Mouse (Mus musculus): Measurements from ENCODE around the gene Asic2. TPM values are rescaled to one million over a fixed set of nuclear protein-coding genes. Genes with fewer than 3 reads are reported as not detected.

Gene Asic2
- total and polyA plus RNA-seq, 3 experiments, result not detected

- Histone ChIP-seq H3K4me1 (ENCODE audit: control insufficient read depth in 1 of 2, insufficient read depth in 2 of 2, low read length in 2 of 2) (no peaks in the 10 kb centered on the region), H3K9ac (ENCODE audit: control insufficient read depth, low read depth, low read length, poor library complexity, severe bottlenecking) (no peak overlapping the region), H3K4me3 (ENCODE audit: control insufficient read depth in 1 of 2, insufficient read depth in 1 of 2, low read depth in 2 of 2, low read length in 2 of 2) (no peak overlapping the region)
Measured at GRCm38 (mm10) chr11:81612798-81613540, 355.3 kb downstream of the Asic2 start.

GRCm38 (mm10) chr11:81611948-81612797 is 356.1 kb downstream of the Asic2 start:
- DNase-seq (ENCODE audit: low read depth, low spot score), result no peak
- no peak overlapping the region for H3K27ac ChIP-seq (ENCODE audit: control insufficient read depth, low read depth, low read length)
- H3K79me2 ChIP-seq (ENCODE audit: control insufficient read depth, insufficient read depth, low read length, poor library complexity), result no peaks in the 10 kb centered on the region
- H3K9ac ChIP-seq (ENCODE audit: control insufficient read depth, low read depth, low read length, poor library complexity, severe bottlenecking), result no peak overlapping the region
- TF ChIP-seq MAFK (IDR thresholded peaks at IDR 0.05; ENCODE audit: borderline replicate concordance, low read depth, low read length) (no peak), HCFC1 (IDR thresholded peaks at IDR 0.05; ENCODE audit: low read depth, low read length) (no peak), JUND (IDR thresholded peaks at IDR 0.05; ENCODE audit: low read depth, low read length) (no peak), POLR2A (IDR thresholded peaks at IDR 0.05; ENCODE audit: control insufficient read depth in 1 of 2, insufficient read depth in 1 of 2, low read depth in 1 of 2, low read length in 2 of 2, poor library complexity in 1 of 2) (no peak), POLR2AphosphoS2 (IDR thresholded peaks at IDR 0.05; ENCODE audit: low read length) (no peak), USF2 (IDR thresholded peaks at IDR 0.05; ENCODE audit: borderline replicate concordance in 1 of 2, insufficient read depth in 1 of 2, low read depth in 1 of 2, low read length in 2 of 2) (no peak), RCOR1 (IDR thresholded peaks at IDR 0.05; ENCODE audit: low read depth, low read length) (no peak), CHD2 (IDR thresholded peaks at IDR 0.05; ENCODE audit: low read length) (no peak), CTCF (IDR thresholded peaks at IDR 0.05 in 2 of 3, conservative IDR thresholded peaks at IDR 0.05 in 1 of 3; ENCODE audit: control insufficient read depth in 1 of 3, insufficient read depth in 1 of 3, low read depth in 2 of 3, low read length in 3 of 3, poor library complexity in 1 of 3, severe bottlenecking in 1 of 3) (no peak), MYC (IDR thresholded peaks at IDR 0.05; ENCODE audit: low read depth, low read length) (no peak)
- H3K27me3 ChIP-seq (ENCODE audit: control insufficient read depth in 1 of 2, insufficient read depth in 2 of 2, low read length in 2 of 2), result no peaks in the 10 kb centered on the region
- no peak overlapping the region for H3K4me3 ChIP-seq (ENCODE audit: control insufficient read depth in 1 of 2, insufficient read depth in 1 of 2, low read depth in 2 of 2, low read length in 2 of 2)
- no peaks in the 10 kb centered on the region for H3K9me3 ChIP-seq (replicated peaks; ENCODE audit: insufficient read depth, low read length)
- no peaks in the 10 kb centered on the region for H3K36me3 ChIP-seq (ENCODE audit: control insufficient read depth in 1 of 2, insufficient read depth in 2 of 2, low read length in 2 of 2)
- no peaks in the 10 kb centered on the region for H3K4me1 ChIP-seq (ENCODE audit: control insufficient read depth in 1 of 2, insufficient read depth in 2 of 2, low read length in 2 of 2)

More at GRCm38 (mm10) chr11:81612798-81613540, 355.3 kb downstream of the Asic2 start:
- Histone ChIP-seq H3K27me3 (ENCODE audit: control insufficient read depth in 1 of 2, insufficient read depth in 2 of 2, low read length in 2 of 2) (no peaks in the 10 kb centered on the region), H3K9me3 (replicated peaks; ENCODE audit: insufficient read depth, low read length) (no peaks in the 10 kb centered on the region), H3K27ac (ENCODE audit: control insufficient read depth, low read depth, low read length) (no peak overlapping the region), H3K79me2 (ENCODE audit: control insufficient read depth, insufficient read depth, low read length, poor library complexity) (no peaks in the 10 kb centered on the region), H3K36me3 (ENCODE audit: control insufficient read depth in 1 of 2, insufficient read depth in 2 of 2, low read length in 2 of 2) (no peaks in the 10 kb centered on the region)
- DNase-seq (ENCODE audit: low read depth, low spot score), result peak; percentile 84
- peak; percentile 75 to 95 (median 94) for TF ChIP-seq CTCF (IDR thresholded peaks at IDR 0.05 in 2 of 3, conservative IDR thresholded peaks at IDR 0.05 in 1 of 3; ENCODE audit: control insufficient read depth in 1 of 3, insufficient read depth in 1 of 3, low read depth in 2 of 3, low read length in 3 of 3, poor library complexity in 1 of 3, severe bottlenecking in 1 of 3)
- no peak for TF ChIP-seq TBP (IDR thresholded peaks at IDR 0.05; ENCODE audit: low read depth, low read length)
- peak; percentile 31; the same call in 1 of the 2 replicates for TF ChIP-seq MAZ (IDR thresholded peaks at IDR 0.05; ENCODE audit: low read depth, low read length)
- 0 out of 2 replicates have a peak, but pooled peaks have one; percentile 21 for TF ChIP-seq SIN3A (IDR thresholded peaks at IDR 0.05; ENCODE audit: low read length)
- TF ChIP-seq NELFE (IDR thresholded peaks at IDR 0.05; ENCODE audit: low read depth, low read length), result no peak
- TF ChIP-seq RAD21 (IDR thresholded peaks at IDR 0.05; ENCODE audit: low read depth, low read length), result peak; percentile 96
- peak; percentile 77 for TF ChIP-seq ZC3H11A (IDR thresholded peaks at IDR 0.05; ENCODE audit: low read depth, low read length)
- no peak for TF ChIP-seq RCOR1 (IDR thresholded peaks at IDR 0.05; ENCODE audit: low read depth, low read length)
- TF ChIP-seq SMC3 (IDR thresholded peaks at IDR 0.05; ENCODE audit: low read depth, low read length), result peak; percentile 85
- TF ChIP-seq GATA1 (IDR thresholded peaks at IDR 0.05; ENCODE audit: low read depth, low read length), result no peak
- no peak for TF ChIP-seq ELF1 (IDR thresholded peaks at IDR 0.05; ENCODE audit: low read depth, low read length)
